Mouse (Mus musculus) heart, postnatal 0 days (tissue): ENCODE data around the gene Mpp6.

ENCODE experiments used
- CTCF ChIP-seq: IDR thresholded peaks from 2 replicates; pipeline ENCODE4 v1.5.1; 2016; ENCODE audit warnings: antibody characterized with exemption, control low read depth, low read depth
- EP300 ChIP-seq: IDR thresholded peaks from 2 replicates; pipeline ENCODE4 v1.6.1; 2016; ENCODE audit warnings: antibody characterized with exemption, low read depth

- TF ChIP-seq CTCF (no peak), EP300 (no peak)
Observed at GRCm38 (mm10) chr6:50215986-50216385, 105.9 kb downstream of the Mpp6 start.
